Mouse (Mus musculus): Measurements from ENCODE around the gene Krt87.

GRCm38 (mm10) chr15:101454774-101455173 lies 16.2 kb upstream of the Krt87 start:
- no peak for TF ChIP-seq CHD2 (IDR thresholded peaks at IDR 0.05; ENCODE audit: low read depth, low read length)
- no peak for TF ChIP-seq ZNF384 (IDR thresholded peaks at IDR 0.05; ENCODE audit: low read depth, low read length)

Data from ES-E14 (cell line).